Mouse (Mus musculus) adrenal gland, adult (tissue): ENCODE data around the gene Cyfip1.
"Not testable (repeated sequence)": the region's sequence is repeated elsewhere in the genome, so short reads cannot be mapped to it uniquely, and the experiment has no call there.

Experiments
- DNase-seq, 2 experiments: peaks; one replicate each; pipeline ENCODE4 v3.0.0; 2022 to 2023; ENCODE audit warnings: low spot score in 1 of 2; ENCODE audit not compliant: inconsistent age in 2 of 2

Gene Cyfip1

DNA sequence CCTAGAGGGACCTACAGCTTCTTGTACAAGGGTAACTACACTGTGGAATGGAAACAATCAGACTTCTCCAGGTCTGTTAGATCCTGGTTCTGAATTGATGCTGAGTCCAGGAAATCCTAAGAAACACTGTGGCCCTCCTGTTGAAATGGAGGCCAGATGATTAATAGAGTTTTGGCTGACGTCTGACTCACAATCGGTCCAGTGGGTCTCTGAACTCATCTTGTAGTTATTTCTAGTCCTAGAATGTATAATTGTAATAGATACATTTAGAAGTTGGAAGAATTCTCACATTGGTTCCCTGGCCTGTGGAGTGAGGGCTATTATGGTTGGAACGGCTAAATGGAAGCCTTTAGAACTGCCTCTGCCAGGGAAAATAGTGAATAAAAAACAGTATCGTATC is 19.6 kb downstream of the Cyfip1 start:
- DNase-seq, result peak in 1 of 2 experiments; percentile 49

DNA sequence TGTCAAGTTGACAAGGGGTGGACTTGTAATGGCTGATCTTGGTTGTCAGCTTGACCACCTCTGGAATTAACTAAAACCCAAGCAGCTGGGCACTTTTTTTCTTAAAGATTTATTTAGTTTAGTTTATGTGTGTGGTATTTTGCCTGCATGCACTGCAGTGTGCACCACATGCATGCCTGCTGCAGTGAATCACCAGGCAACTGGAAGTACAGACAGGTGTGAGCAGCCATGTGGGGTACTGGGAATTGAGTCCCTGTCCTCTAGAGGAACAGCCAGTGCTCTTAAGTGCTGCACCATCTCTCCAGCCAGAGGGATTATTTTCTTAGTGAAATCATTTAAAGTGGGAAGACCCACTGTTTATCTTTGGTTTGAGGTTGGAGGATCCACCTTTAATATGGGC is 23.5 kb downstream of the Cyfip1 start:
- DNase-seq, result no peak

DNA sequence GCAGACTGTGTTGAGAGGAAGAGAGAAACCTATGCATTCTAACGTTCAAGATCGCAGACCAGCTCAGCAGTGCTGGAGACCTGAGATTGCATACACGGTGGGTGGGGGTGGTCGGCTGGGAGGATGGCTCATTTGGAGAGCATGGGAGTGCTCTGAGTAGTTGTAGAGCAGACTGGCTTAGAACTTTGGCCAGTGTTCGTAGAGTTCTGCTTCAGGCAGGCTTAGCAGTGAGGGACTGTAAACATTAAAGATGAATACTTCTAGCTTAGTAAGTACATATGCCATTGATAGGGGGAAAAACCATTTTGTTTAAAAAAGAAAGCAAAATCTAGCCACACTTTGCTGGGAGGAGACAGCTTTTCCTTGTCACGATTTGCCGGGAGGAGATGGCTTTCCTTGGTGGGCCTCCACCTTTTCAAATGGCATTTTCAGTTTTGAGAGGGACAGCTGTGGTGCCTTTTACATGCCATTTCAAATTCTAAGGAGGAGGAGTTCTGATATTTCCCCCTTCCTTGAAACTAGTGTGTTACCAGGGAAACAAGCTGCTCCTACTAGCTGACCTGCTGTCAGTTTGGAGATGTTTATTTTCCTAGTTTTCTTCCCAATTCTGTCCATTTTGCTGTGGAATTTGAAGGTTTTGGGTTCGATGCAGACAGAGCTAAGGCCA is 24.3 kb downstream of the Cyfip1 start:
- DNase-seq, result no peak

- DNase-seq, result no peak
These were observed 26.7 kb downstream of the Cyfip1 start for GRCm38 (mm10) chr7:55868247-55868646.

GRCm38 (mm10) chr7:55869220-55869619 is 27.7 kb downstream of the Cyfip1 start:
- no peak for DNase-seq

GRCm38 (mm10) chr7:55870340-55871020 is 28.9 kb downstream of the Cyfip1 start:
- peak in 1 of 2 experiments; percentile 43 for DNase-seq

DNA sequence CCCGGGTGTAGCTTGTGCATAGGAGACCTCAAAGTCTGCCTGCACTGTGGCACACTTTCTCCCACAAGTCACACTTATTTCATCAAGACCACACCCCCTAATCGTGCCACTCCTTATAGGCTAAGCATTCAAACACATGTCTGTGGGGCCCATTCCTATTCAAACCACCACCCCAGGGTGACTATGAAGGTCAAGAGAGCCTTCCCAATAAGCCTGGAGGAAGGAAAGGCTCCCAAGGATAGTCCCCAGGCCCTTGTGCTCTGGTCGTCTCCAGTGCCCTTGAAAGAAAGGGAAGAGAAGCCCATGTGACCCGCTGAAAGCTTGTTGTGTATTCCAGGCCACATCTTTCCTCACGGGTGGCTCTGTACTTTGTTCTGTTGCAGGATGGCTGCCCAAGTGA is 29.9 kb downstream of the Cyfip1 start:
- peak in 1 of 2 experiments; percentile 26 for DNase-seq

- DNase-seq, result peak in 1 of 2 experiments; percentile 25
These were observed 33.2 kb downstream of the Cyfip1 start for GRCm38 (mm10) chr7:55874703-55875102.

- DNase-seq, result no peak
These were observed 36.2 kb downstream of the Cyfip1 start for GRCm38 (mm10) chr7:55877721-55878120.

GRCm38 (mm10) chr7:55880882-55881281 is 39.3 kb downstream of the Cyfip1 start:
- no peak for DNase-seq

- no peak for DNase-seq
These were observed 47.1 kb downstream of the Cyfip1 start for GRCm38 (mm10) chr7:55888603-55889002.

DNA sequence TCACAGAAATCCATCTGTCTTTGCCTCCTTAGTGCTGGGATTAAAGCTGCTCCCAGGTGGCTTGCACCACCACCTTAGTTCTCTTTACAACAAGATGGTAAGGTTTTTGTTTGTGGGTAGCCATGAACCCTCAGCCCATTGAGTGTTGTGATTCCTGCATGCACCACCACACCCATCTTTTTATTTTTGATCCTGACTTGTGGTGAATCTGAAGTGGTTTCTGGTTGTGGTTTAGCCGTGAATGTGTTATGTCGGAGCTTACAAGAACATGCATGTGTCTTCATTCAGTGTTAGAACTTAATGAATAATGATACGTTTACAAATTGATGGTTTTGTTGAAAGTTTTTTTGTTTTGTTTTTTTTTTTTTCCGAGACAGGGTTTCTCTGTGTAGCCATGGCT is 48.5 kb downstream of the Cyfip1 start:
- DNase-seq, result no peak

GRCm38 (mm10) chr7:55890731-55891130 is 49.2 kb downstream of the Cyfip1 start:
- no peak for DNase-seq

- DNase-seq, result no peak
These were observed 50.3 kb downstream of the Cyfip1 start for GRCm38 (mm10) chr7:55891797-55892196.

- DNase-seq, result peak in 1 of 2 experiments; percentile 64
These were observed 62.2 kb downstream of the Cyfip1 start for GRCm38 (mm10) chr7:55903766-55904165.

DNA sequence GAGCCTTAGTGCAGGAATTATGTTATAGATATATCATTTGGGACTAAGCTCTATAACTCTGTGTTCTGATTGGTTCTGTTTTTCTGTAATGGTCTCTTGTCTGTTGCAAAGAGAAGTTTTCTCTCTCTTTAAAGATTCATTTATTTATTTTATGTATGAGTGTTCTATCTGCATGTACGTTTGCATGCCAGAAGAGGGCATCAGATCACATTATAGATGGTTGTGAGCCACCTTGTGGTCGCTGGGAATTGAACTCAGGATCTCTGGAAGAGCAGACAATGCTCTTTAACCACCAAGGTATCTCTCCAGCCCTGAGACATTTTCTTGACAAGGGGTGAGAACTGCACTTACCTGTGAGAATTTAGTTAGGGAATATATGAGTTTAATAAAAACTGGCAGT is 63.9 kb downstream of the Cyfip1 start:
- DNase-seq, result no peak

GRCm38 (mm10) chr7:55909519-55909918 is 68.0 kb downstream of the Cyfip1 start:
- DNase-seq, result no peak

GRCm38 (mm10) chr7:55910356-55910755 is 68.8 kb downstream of the Cyfip1 start:
- no peak for DNase-seq

DNA sequence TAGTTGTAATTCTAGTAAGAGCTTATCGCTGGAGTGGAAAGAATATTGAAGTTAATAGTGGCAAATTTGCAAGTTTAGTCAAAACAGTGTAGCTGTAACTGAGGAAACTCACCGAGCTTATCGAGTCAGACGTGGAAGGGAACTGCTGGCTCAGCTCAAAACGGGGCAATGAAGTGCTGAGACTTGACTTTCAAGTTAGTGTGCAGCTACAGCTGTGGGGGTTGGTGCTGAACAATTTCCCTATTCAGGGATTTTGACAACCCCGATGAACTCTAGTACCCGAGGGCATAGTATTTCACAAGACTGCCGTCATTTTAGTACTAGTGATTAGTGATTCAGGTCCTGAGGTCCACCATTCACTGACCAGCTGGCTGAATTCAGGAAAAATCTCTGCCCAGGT is 69.8 kb downstream of the Cyfip1 start:
- peak; percentile 18 to 31 for DNase-seq

- no peak for DNase-seq
These were observed 70.6 kb downstream of the Cyfip1 start for GRCm38 (mm10) chr7:55912118-55912517.

DNA sequence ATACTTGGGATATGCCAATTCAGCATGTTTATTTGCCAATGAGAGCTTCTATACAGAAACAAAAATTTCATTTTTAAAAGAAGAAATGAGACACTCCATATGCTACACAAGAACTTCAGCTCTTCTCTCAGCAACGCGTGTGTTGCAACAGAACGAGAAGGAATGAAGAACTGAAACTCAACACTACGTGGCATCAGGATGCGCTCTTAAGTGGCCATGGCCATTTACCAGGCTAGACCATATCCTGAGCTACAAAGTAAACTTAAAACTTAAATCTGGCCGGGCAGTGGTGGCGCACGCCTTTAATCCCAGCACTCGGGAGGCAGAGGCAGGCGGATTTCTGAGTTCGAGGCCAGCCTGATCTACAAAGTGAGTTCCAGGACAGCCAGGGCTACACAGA is 76.8 kb downstream of the Cyfip1 start:
- DNase-seq, result not testable (repeated sequence)

DNA sequence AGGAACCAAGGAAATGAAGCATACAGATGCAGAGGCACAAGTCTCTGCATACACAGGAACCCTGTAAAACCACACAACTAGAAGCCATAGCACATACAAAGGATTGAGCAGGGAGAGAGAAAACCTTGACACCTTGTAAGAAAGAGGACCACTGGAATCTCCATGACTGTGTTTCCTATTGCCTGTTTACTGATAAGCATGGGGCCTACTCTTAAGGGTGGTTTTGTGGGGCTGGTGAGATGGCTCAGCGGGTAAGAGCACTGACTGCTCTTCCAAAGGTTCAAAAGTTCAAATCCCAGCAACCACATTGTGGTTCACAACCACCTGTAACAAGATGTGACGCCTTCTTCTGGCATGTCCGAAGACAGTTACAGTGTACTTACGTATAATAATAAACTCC is 85.7 kb downstream of the Cyfip1 start:
- no peak for DNase-seq

DNA sequence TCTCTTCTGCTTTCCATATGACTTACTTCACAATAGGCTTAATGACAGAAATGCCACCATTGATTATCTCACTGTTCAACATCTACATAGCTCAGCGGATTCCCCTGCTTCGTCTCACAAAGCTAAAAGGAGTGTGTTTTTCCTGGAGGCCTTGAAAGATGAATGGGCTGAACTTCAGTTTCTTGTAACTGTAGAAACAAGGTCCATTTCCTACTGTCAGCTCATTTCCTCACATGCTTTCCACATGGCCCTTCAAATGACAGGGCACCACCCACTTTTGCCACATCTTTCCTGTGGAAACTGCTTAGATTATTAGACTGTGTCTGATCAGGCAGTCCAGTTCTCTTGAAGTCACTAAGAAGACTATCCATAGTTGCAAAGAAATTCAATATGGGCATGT is 87.1 kb downstream of the Cyfip1 start:
- DNase-seq, result no peak
